Mouse (Mus musculus) MEL (cell line): ENCODE data around the gene Tnik. TPM values are rescaled to one million over a fixed set of nuclear protein-coding genes. Genes with fewer than 3 reads are reported as not detected.

Experiments
- DNase-seq: peaks from one replicate; pipeline ENCODE4 v3.0.0; 2011; ENCODE audit warnings: low read depth, low spot score
- H3K27ac ChIP-seq: 2 replicates; pipeline ENCODE4 v1.5.1; 2012; ENCODE audit warnings: low read depth, mild to moderate bottlenecking, control low read depth, low read length, moderate library complexity; ENCODE audit not compliant: control insufficient read depth
- H3K27me3 ChIP-seq, 2 experiments: fragments of 150-350 bp in 1 of 2; sonication (generic) in 1 of 2; 2 replicates each; pipeline ENCODE4 v1.6.1; 2012; ENCODE audit warnings: low read length in 2 of 2, mild to moderate bottlenecking in 2 of 2, improper control_type of control experiment in 1 of 2, moderate library complexity in 1 of 2; ENCODE audit not compliant: insufficient read depth in 2 of 2, control insufficient read depth in 1 of 2
- H3K36me3 ChIP-seq, 2 experiments: 2 replicates each; pipeline ENCODE4 v1.6.1; 2012 to 2014; ENCODE audit warnings: low read length in 2 of 2, improper control_type of control experiment in 1 of 2, inconsistent platforms in 1 of 2, mild to moderate bottlenecking in 1 of 2; ENCODE audit not compliant: insufficient read depth in 2 of 2, control insufficient read depth in 1 of 2
- H3K4me1 ChIP-seq, 2 experiments: fragments of 150-350 bp in 1 of 2; sonication (generic) in 1 of 2; 2 replicates each; pipeline ENCODE4 v1.6.1; 2012; ENCODE audit warnings: low read length in 2 of 2, improper control_type of control experiment in 1 of 2, mild to moderate bottlenecking in 1 of 2; ENCODE audit not compliant: insufficient read depth in 2 of 2, control insufficient read depth in 1 of 2
- H3K4me3 ChIP-seq, 2 experiments: fragments of 150-350 bp in 1 of 2; sonication (generic) in 1 of 2; 2 replicates each; pipeline ENCODE4 v1.5.1; 2012; ENCODE audit warnings: low read depth in 2 of 2, low read length in 2 of 2, mild to moderate bottlenecking in 2 of 2, moderate library complexity in 2 of 2, control low read depth in 1 of 2, improper control_type of control experiment in 1 of 2; ENCODE audit not compliant: control insufficient read depth in 1 of 2, insufficient read depth in 1 of 2
- H3K79me2 ChIP-seq: 2 replicates; pipeline ENCODE4 v1.6.1; 2012; ENCODE audit warnings: mild to moderate bottlenecking, low read length, moderate library complexity; ENCODE audit not compliant: control insufficient read depth, poor library complexity, insufficient read depth
- H3K9ac ChIP-seq: 2 replicates; pipeline ENCODE4 v1.6.1; 2012; ENCODE audit warnings: low read depth, mild to moderate bottlenecking, control low read depth, low read length, moderate library complexity; ENCODE audit not compliant: control insufficient read depth, poor library complexity, severe bottlenecking
- H3K9me3 ChIP-seq: fragments of 150-350 bp; sonication (generic); replicated peaks from 2 replicates; pipeline ENCODE4 v1.6.1; 2012; ENCODE audit warnings: mild to moderate bottlenecking, low read length, improper control_type of control experiment, moderate library complexity; ENCODE audit not compliant: insufficient read depth
- CTCF ChIP-seq, 3 experiments: IDR thresholded peaks in 2 of 3; conservative IDR thresholded peaks in 1 of 3; 2 replicates each; pipeline ENCODE4 v1.5.1; 2011 to 2012; ENCODE audit warnings: low read length in 3 of 3, low read depth in 2 of 3, mild to moderate bottlenecking in 2 of 3, improper control_type of control experiment in 1 of 3, inconsistent platforms in 1 of 3, mixed read lengths in 1 of 3, moderate library complexity in 1 of 3; ENCODE audit not compliant: control insufficient read depth in 1 of 3, insufficient read depth in 1 of 3, poor library complexity in 1 of 3, severe bottlenecking in 1 of 3
- EP300 ChIP-seq, 2 experiments: IDR thresholded peaks; 2 replicates each; pipeline ENCODE4 v1.6.1; 2011; ENCODE audit warnings: improper control_type of control experiment in 2 of 2, low read length in 2 of 2, low read depth in 1 of 2, mild to moderate bottlenecking in 1 of 2
- ETS1 ChIP-seq: IDR thresholded peaks from 2 replicates; pipeline ENCODE4 v1.6.1; 2012; ENCODE audit warnings: low read depth, mild to moderate bottlenecking, inconsistent platforms, low read length, improper control_type of control experiment, moderate library complexity
- HCFC1 ChIP-seq: IDR thresholded peaks from 2 replicates; pipeline ENCODE4 v1.6.1; 2012; ENCODE audit warnings: low read depth, mild to moderate bottlenecking, inconsistent platforms, low read length, improper control_type of control experiment, moderate library complexity
- KAT2A ChIP-seq: conservative IDR thresholded peaks from 2 replicates; pipeline ENCODE4 v1.6.1; 2012; ENCODE audit warnings: low read depth, low read length, improper control_type of control experiment, inconsistent platforms
- MAX ChIP-seq: IDR thresholded peaks from 2 replicates; pipeline ENCODE4 v1.6.1; 2011; ENCODE audit warnings: low read length, improper control_type of control experiment
- MXI1 ChIP-seq: IDR thresholded peaks from 2 replicates; pipeline ENCODE4 v1.6.1; 2011; ENCODE audit warnings: mild to moderate bottlenecking, low read depth, low read length, improper control_type of control experiment
- MYB ChIP-seq: IDR thresholded peaks from 2 replicates; pipeline ENCODE4 v1.6.1; 2011; ENCODE audit warnings: mild to moderate bottlenecking, low read depth, low read length, improper control_type of control experiment
- MYC ChIP-seq: IDR thresholded peaks from 2 replicates; pipeline ENCODE4 v1.6.1; 2011; ENCODE audit warnings: low read depth, mild to moderate bottlenecking, low read length, improper control_type of control experiment, moderate library complexity
- NRF1 ChIP-seq: IDR thresholded peaks from 2 replicates; pipeline ENCODE4 v1.6.1; 2014; ENCODE audit warnings: low read depth, mild to moderate bottlenecking, inconsistent platforms, low read length, improper control_type of control experiment, moderate library complexity; ENCODE audit not compliant: poor library complexity, insufficient read depth, severe bottlenecking
- POLR2AphosphoS5 ChIP-seq: IDR thresholded peaks from 2 replicates; pipeline ENCODE4 v1.6.1; 2012; ENCODE audit warnings: low read depth, borderline replicate concordance, mild to moderate bottlenecking, inconsistent platforms, low read length, moderate library complexity, mixed read lengths
- RAD21 ChIP-seq: IDR thresholded peaks from 2 replicates; pipeline ENCODE4 v1.6.1; 2011; ENCODE audit warnings: mild to moderate bottlenecking, low read depth, low read length, improper control_type of control experiment
- RCOR1 ChIP-seq: IDR thresholded peaks from 2 replicates; pipeline ENCODE4 v1.6.1; 2012; ENCODE audit warnings: low read depth, mild to moderate bottlenecking, inconsistent platforms, low read length, improper control_type of control experiment
- TBP ChIP-seq: IDR thresholded peaks from 2 replicates; pipeline ENCODE4 v1.8.0; 2011; ENCODE audit warnings: low read depth, low read length, improper control_type of control experiment
- USF1 ChIP-seq: IDR thresholded peaks from 2 replicates; pipeline ENCODE4 v1.6.1; 2014; ENCODE audit warnings: low read depth, mild to moderate bottlenecking, inconsistent platforms, low read length, improper control_type of control experiment, moderate library complexity
- ZC3H11A ChIP-seq: IDR thresholded peaks from 2 replicates; pipeline ENCODE4 v1.6.1; 2012; ENCODE audit warnings: low read depth, mild to moderate bottlenecking, inconsistent platforms, low read length, improper control_type of control experiment
- ZMIZ1 ChIP-seq: IDR thresholded peaks from 2 replicates; pipeline ENCODE4 v1.6.1; 2012; ENCODE audit warnings: low read depth, mild to moderate bottlenecking, inconsistent platforms, low read length, improper control_type of control experiment, moderate library complexity
- polyA plus RNA-seq, 2 experiments: library from polyadenylated mRNA; stranded (reverse) in 1 of 2; unstranded in 1 of 2; fragments of >175 nt in 1 of 2; fragments of >200 nt in 1 of 2; gene quantifications; 2 replicates each; pipeline versions ENCODE4 v1.2.1 to v1.2.4; 2012; ENCODE audit warnings: low replicate concordance in 2 of 2, low read depth in 1 of 2; ENCODE audit not compliant: insufficient read length in 2 of 2, insufficient read depth in 1 of 2, missing spikeins in 1 of 2
- total RNA-seq: library from RNA; depleted of rRNA; stranded (reverse); fragments of 300-350 nt; gene quantifications from 2 replicates; pipeline ENCODE4 v1.2.3, GENCODE M21; 2012

The Tnik gene
- total and polyA plus RNA-seq, 3 experiments = 9.9 to 78.4 (median 13.6) TPM

GRCm38 (mm10) chr3:28591345-28591744 lies 328.3 kb downstream of the Tnik start:
- DNase-seq = no peak
- H3K9me3 ChIP-seq = no peaks in the 10 kb centered on the region
- H3K4me1 ChIP-seq = no peaks in the 10 kb centered on the region

GRCm38 (mm10) chr3:28593922-28594321 lies 330.9 kb downstream of the Tnik start:
- no peaks in the 10 kb centered on the region for H3K9me3 ChIP-seq
- H3K4me1 ChIP-seq = no peaks in the 10 kb centered on the region
- H3K27me3 ChIP-seq = no peaks in the 10 kb centered on the region
- TF ChIP-seq MAX (no peak), CTCF (IDR thresholded peaks at IDR 0.05 in 2 of 3, conservative IDR thresholded peaks at IDR 0.05 in 1 of 3; ENCODE audit: control insufficient read depth in 1 of 3, insufficient read depth in 1 of 3, low read depth in 2 of 3, low read length in 3 of 3, poor library complexity in 1 of 3, severe bottlenecking in 1 of 3) (no peak), RCOR1 (no peak)
- no peak overlapping the region for H3K9ac ChIP-seq
- H3K36me3 ChIP-seq = no peaks in the 10 kb centered on the region
- H3K27ac ChIP-seq = no peak overlapping the region
- H3K4me3 ChIP-seq = no peak overlapping the region
- DNase-seq = no peak
- no peaks in the 10 kb centered on the region for H3K79me2 ChIP-seq

More at GRCm38 (mm10) chr3:28591345-28591744, 328.3 kb downstream of the Tnik start:
- H3K4me3 ChIP-seq = no peak overlapping the region
- no peak overlapping the region for H3K9ac ChIP-seq
- H3K36me3 ChIP-seq = no peaks in the 10 kb centered on the region
- H3K27me3 ChIP-seq = no peaks in the 10 kb centered on the region
- H3K27ac ChIP-seq = no peak overlapping the region
- no peaks in the 10 kb centered on the region for H3K79me2 ChIP-seq
- no peak for TF ChIP-seq KAT2A
- no peak for TF ChIP-seq ETS1
- TF ChIP-seq ZMIZ1 = no peak
- TF ChIP-seq ZC3H11A = no peak
- TF ChIP-seq RAD21 = no peak
- no peak for TF ChIP-seq MAX
- no peak for TF ChIP-seq POLR2AphosphoS5
- TF ChIP-seq USF1 = no peak
- TF ChIP-seq EP300 (IDR thresholded peaks at IDR 0.05; ENCODE audit: low read depth in 1 of 2, low read length in 2 of 2) = no peak
- no peak for TF ChIP-seq MYB
- no peak for TF ChIP-seq MYC
- no peak for TF ChIP-seq TBP
- TF ChIP-seq MXI1 = no peak
- TF ChIP-seq HCFC1 = no peak
- no peak for TF ChIP-seq NRF1
